25 mouse cellular contexts compared by ENCODE assay signal in the genomic region with DNA sequence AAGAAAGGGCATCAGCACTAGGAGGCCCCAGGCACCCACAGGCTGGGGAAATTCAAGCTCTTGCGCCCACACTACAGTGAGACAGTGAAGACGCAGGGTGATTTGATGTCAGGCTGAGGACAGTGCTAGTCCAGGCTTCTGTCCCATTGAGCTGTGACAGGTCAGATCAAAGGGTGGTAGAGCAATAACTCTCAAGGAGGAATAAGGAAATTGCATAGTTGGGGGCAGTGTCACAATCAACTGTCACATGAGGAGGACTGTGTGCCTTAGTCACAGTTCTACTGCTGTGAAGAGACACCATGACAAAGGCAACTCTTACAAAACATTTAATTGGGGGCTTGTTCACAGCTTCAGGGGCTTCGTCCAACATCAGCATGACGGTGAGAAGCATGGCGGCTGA. TPM values are rescaled to one million over a fixed set of nuclear protein-coding genes. Genes with fewer than 3 reads are reported as not detected.
DNase-seq lines count a peak whose midpoint lies in the region; ATAC-seq and TF ChIP-seq lines count a peak whose summit lies in the region.
"Had no signal": no experiment of that assay in that cellular context is flagged by ENCODE, and none has a peak within 500 bp of the region (broad histone marks: within the 10 kb centered on the region; RNA-seq: fewer than 3 reads in every experiment).

No protein-coding gene starts in this region.

- H3K4me1 ChIP-seq in lung, adult 2 months (ENCODE audit: control insufficient read depth, insufficient read depth, low read length): no peaks in the 10 kb centered on the region
- H3K4me1 ChIP-seq in stomach, postnatal 0 days (replicated peaks; ENCODE audit: control insufficient read depth, insufficient read depth): peaks cover 2% of the 10 kb centered on the region; the same call in 1 of the 2 replicates

- H3K4me2 ChIP-seq in stomach, postnatal 0 days (replicated peaks; ENCODE audit: low read depth): no peak overlapping the region
- H3K4me2 ChIP-seq: embryonic facial prominence, embryonic 15.5 days; hindbrain, embryonic 12.5 days; limb, embryonic 13.5 days; midbrain, embryonic 12.5 days had no signal

- H3K27ac ChIP-seq in stomach, postnatal 0 days (replicated peaks): peak overlapping the region; percentile 24; the same call in 1 of the 2 replicates
- H3K27ac ChIP-seq: embryonic facial prominence, embryonic 15.5 days; heart, embryonic 10.5 days; hindbrain, embryonic 12.5 days; layer of hippocampus, adult 2 months; limb, embryonic 13.5 days; liver, embryonic 14.5 days; macrophage; midbrain, embryonic 12.5 days had no signal

- no peak overlapping the region for H3K9ac ChIP-seq in stomach, postnatal 0 days (ENCODE audit: low read length)
- H3K9ac ChIP-seq: embryonic facial prominence, embryonic 15.5 days; hindbrain, embryonic 12.5 days; limb, embryonic 13.5 days; liver, embryonic 14.5 days; midbrain, embryonic 12.5 days had no signal

- DNase-seq in lung, postnatal 14 days: peak; percentile 17
- no peak for DNase-seq in lung, adult 2 months
- DNase-seq in lung, postnatal 36 days: peak; percentile 68
- no peak for DNase-seq in stomach, postnatal 0 days (ENCODE audit: low spot score)
- DNase-seq in retina, embryonic 14.5 days (ENCODE audit: low spot score): no peak
- DNase-seq in urinary bladder, postnatal 36 days (ENCODE audit: low spot score in 2 of 2): no peak
- DNase-seq: adrenal gland, adult 8-10 months; cerebellum, adult 8-10 months; kidney, adult 9 months; kidney, postnatal 14 days; layer of hippocampus, postnatal 36 days; retina, postnatal 1 day; right cerebral cortex, postnatal 25 days; thymus, postnatal 36 days had no signal

- TF ChIP-seq POLR2A in lung, adult 2 months (IDR thresholded peaks at IDR 0.05; ENCODE audit: borderline replicate concordance, extremely low read depth, low read depth, low read length): no peak

- WGBS in lung, adult 2 months: 86% methylated on average over 5 of the region's 5 CpGs
- 85% methylated on average over 5 of the region's 5 CpGs for WGBS in stomach, postnatal 0 days

- ATAC-seq in granulocyte monocyte progenitor cell, adult 5-6 weeks (replicated peaks; ENCODE audit: poor library complexity, severe bottlenecking): peak; percentile 95
- ATAC-seq in stomach, postnatal 0 days (ENCODE audit: low FRiP score, low TSS enrichment): no peak
- ATAC-seq: forebrain, embryonic 14.5 days had no signal

- H3K9me3 ChIP-seq in stomach, postnatal 0 days (ENCODE audit: control insufficient read depth, low read length): no peaks in the 10 kb centered on the region
- H3K9me3 ChIP-seq: embryonic facial prominence, embryonic 15.5 days; heart, embryonic 10.5 days; hindbrain, embryonic 12.5 days; limb, embryonic 13.5 days; midbrain, embryonic 12.5 days had no signal

- H3K27me3 ChIP-seq in stomach, postnatal 0 days (ENCODE audit: control insufficient read depth, insufficient read depth, low read length): no peaks in the 10 kb centered on the region
- H3K27me3 ChIP-seq: embryonic facial prominence, embryonic 15.5 days; hindbrain, embryonic 12.5 days; limb, embryonic 13.5 days; midbrain, embryonic 12.5 days had no signal

- no peak for TF ChIP-seq EP300 in stomach, postnatal 0 days (optimal IDR thresholded peaks at IDR 0.05)

- TF ChIP-seq CTCF in lung, adult 2 months (IDR thresholded peaks at IDR 0.05; ENCODE audit: insufficient read depth, low read length): no peak
- no peak for TF ChIP-seq CTCF in stomach, postnatal 0 days (IDR thresholded peaks at IDR 0.05; ENCODE audit: low read depth)

- no peaks in the 10 kb centered on the region for H3K36me3 ChIP-seq in stomach, postnatal 0 days (ENCODE audit: control insufficient read depth, insufficient read depth, low read length)
- H3K36me3 ChIP-seq: embryonic facial prominence, embryonic 15.5 days; heart, embryonic 10.5 days; hindbrain, embryonic 12.5 days; limb, embryonic 13.5 days; midbrain, embryonic 12.5 days had no signal

- H3K4me3 ChIP-seq in lung, adult 2 months (replicated peaks; ENCODE audit: extremely low read depth, low read depth, low read length): no peak overlapping the region
- H3K4me3 ChIP-seq in stomach, postnatal 0 days (ENCODE audit: low read depth, low read length): no peak overlapping the region
- H3K4me3 ChIP-seq: embryonic facial prominence, embryonic 15.5 days; heart, embryonic 10.5 days; hindbrain, embryonic 12.5 days; layer of hippocampus, adult 2 months; limb, embryonic 13.5 days; midbrain, embryonic 12.5 days had no signal

RNA-seq across cellular contexts. Expression of a gene that starts 16.0 kb away (rescaled TPM):
- 1.3 and 6.2 TPM in 2 replicates for polyA plus RNA-seq in lung, adult 2 months (2012; rRNA removed)
- 1.1 and 1.5 TPM in 2 replicates for total RNA-seq in granulocyte monocyte progenitor cell, adult 5-6 weeks (2014; fragmentation: Nextera tagmentation)
- 0.73 and 0.93 TPM in 2 replicates for total RNA-seq in granulocyte monocyte progenitor cell, adult 5-6 weeks (2017)
- 34.6 and 37.7 TPM in 2 replicates for polyA plus RNA-seq in stomach, postnatal 0 days (2015; fragmentation: Nextera tagmentation; extraction: Ambion mirVana)
- total RNA-seq: MEL had no signal

Comparison
In these comparisons a context has a peak if more than half of its experiments do, and no peak if none do; other contexts are left out.
1. DNase-seq: peak in lung, postnatal 14 days (single experiment) and lung, postnatal 36 days (single experiment); none in lung, adult 2 months (single experiment), stomach, postnatal 0 days (single experiment), retina, embryonic 14.5 days (single experiment) and urinary bladder, postnatal 36 days (0 of 2).